Mouse (Mus musculus) kidney, postnatal 0 days (tissue): ENCODE results near the gene Rab44. TPM values are rescaled to one million over a fixed set of nuclear protein-coding genes. Genes with fewer than 3 reads are reported as not detected.
A peak's percentile ranks its signal among the peaks of the same experiment; 100 is the strongest.

Experiments
- ATAC-seq: fragments of 200-750 bp; cut with Nextera tagmentation; replicated peaks from 2 replicates; pipeline ENCODE4 v1.8.0; 2017; ENCODE audit warnings: low read depth, moderate number of reproducible peaks, moderate TSS enrichment, moderate library complexity; ENCODE audit not compliant: low FRiP score
- DNase-seq: peaks from one replicate; pipeline ENCODE4 v3.0.0-alpha.2; 2016; ENCODE audit warnings: low spot score
- H3K27ac ChIP-seq: fragments of 300-500 bp; sonication (generic); 2 replicates; pipeline ENCODE4 v1.5.1; 2014; ENCODE audit warnings: mild to moderate bottlenecking
- H3K27me3 ChIP-seq: fragments of 300-500 bp; sonication (generic); 2 replicates; pipeline ENCODE4 v1.6.1; 2014; ENCODE audit warnings: low read length, mixed read lengths; ENCODE audit not compliant: insufficient read depth
- H3K36me3 ChIP-seq: fragments of 300-500 bp; sonication (generic); 2 replicates; pipeline ENCODE4 v1.6.1; 2014; ENCODE audit warnings: low read length, mixed read lengths; ENCODE audit not compliant: insufficient read depth
- H3K4me1 ChIP-seq: fragments of 300-500 bp; sonication (generic); replicated peaks from 2 replicates; pipeline ENCODE4 v1.6.1; 2014; ENCODE audit warnings: antibody characterized with exemption, low read length, mixed read lengths; ENCODE audit not compliant: insufficient read depth
- H3K4me2 ChIP-seq: fragments of 300-500 bp; sonication (generic); 2 replicates; pipeline ENCODE4 v1.6.1; 2014; ENCODE audit warnings: mild to moderate bottlenecking, low read length, moderate library complexity, mixed read lengths
- H3K4me3 ChIP-seq: fragments of 300-500 bp; sonication (generic); replicated peaks from 2 replicates; pipeline ENCODE4 v1.5.1; 2014; ENCODE audit warnings: low read depth, low read length
- H3K9ac ChIP-seq: fragments of 300-500 bp; sonication (generic); 2 replicates; pipeline ENCODE4 v1.6.1; 2014; ENCODE audit warnings: low read depth, low read length
- H3K9me3 ChIP-seq: fragments of 300-500 bp; sonication (generic); replicated peaks from 2 replicates; pipeline ENCODE4 v1.6.1; 2016; ENCODE audit warnings: low read length, inconsistent platforms, mixed read lengths
- CTCF ChIP-seq: IDR thresholded peaks from 2 replicates; pipeline ENCODE4 v1.5.1; 2016; ENCODE audit warnings: antibody characterized with exemption, low read depth, mild to moderate bottlenecking, moderate library complexity
- WGBS: fragments of 180-500 bp; shearing (Covaris S2); extraction: QIAGEN DNeasy Blood & Tissue Kit; methylation state at CpG from one replicate; pipeline ENCODE4 v1.1.7; 2014; 5-methylcytosine and 5-hydroxymethylcytosine counted together
- polyA plus RNA-seq: library from polyadenylated mRNA; unstranded; fragments of >200 nt; fragmentation: Nextera tagmentation; extraction: Ambion mirVana; gene quantifications from 2 replicates; pipeline ENCODE4 v1.2.1, GENCODE M21; 2015

Gene Rab44
- polyA plus RNA-seq, 1 experiment from 2014 or later, result 0.21 TPM

DNA sequence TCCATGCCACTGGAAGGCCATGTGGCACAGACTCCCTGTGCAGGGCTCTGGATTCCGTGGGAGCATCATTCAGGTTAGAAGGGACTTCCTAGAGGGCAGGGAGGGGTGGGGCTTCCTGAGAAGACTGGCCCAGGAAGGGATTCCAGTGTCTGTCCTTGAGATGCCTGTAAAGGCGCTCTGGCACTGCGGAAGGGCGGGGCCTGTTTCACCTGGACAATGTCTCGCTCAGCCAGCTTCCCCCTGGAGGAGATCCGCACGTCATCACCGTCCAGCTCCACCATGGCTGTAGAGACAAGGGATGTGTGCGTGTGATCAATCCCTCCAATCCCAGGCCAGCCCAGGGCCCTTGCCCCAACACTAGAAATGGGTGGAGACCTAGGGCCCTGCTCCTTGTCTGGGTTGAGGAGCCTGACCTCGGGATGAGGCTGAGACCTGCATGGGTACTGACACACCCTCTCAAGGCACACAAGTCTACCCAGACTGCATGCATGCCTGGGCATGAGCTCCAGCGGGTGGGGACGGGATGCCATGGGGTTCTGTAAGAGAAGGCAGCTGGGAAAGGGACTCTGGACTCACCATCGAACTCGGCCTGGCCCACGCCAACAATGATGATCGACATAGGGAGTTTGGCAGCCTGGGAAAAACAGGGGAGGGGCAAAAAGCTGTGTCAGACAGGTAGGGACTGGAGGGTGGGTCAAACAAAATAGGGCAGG is 46.0 kb downstream of the Rab44 start:
- H3K9ac ChIP-seq, result no peak overlapping the region
- no peaks in the 10 kb centered on the region for H3K27me3 ChIP-seq
- no peak for TF ChIP-seq CTCF
- H3K4me1 ChIP-seq, result peaks cover 6% of the 10 kb centered on the region
- H3K4me2 ChIP-seq, result no peak overlapping the region
- H3K4me3 ChIP-seq, result no peak overlapping the region
- no peak for ATAC-seq
- no peak for DNase-seq
- WGBS, result 80% methylated on average over 16 of the region's 16 CpGs
- H3K36me3 ChIP-seq, result no peaks in the 10 kb centered on the region
- H3K9me3 ChIP-seq, result no peaks in the 10 kb centered on the region
- no peak overlapping the region for H3K27ac ChIP-seq

GRCm38 (mm10) chr17:29162334-29162733 is 48.4 kb downstream of the Rab44 start:
- no peak for ATAC-seq
- WGBS, result 89% methylated on average over 13 of the region's 13 CpGs

DNA sequence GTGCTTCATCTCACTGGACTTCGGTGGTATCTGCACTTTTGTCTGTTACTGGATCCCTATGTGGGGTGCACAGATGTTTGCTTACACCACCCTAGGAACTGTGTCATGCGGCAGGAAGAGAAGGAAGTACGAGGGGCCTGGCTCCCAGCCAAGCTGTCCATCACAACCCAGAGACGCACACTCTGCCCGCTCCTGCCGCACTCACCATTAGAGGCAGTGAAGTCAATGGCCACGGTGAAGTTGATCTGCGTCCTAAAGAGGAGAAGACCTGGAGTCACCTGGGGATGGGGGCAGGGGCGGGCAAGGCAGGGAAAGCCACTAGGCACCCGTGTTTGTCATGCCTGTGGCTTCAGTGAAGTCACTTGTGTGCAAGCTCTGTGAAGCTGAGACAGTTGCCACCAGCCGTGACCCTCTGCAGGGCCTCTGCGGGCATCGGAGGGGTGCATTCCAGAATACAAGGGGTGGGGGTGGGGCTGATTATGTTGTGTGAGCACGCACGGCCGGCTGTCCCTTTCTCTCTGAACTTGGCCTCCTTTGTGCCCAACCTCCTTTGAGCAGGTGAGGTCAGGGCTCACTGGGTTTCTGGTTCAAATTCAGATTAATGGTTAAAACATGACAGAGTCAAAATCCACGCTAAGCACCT is 50.6 kb downstream of the Rab44 start:
- Histone ChIP-seq H3K27ac (peak overlapping the region; percentile 72), H3K4me1 (peaks cover 18% of the 10 kb centered on the region), H3K4me2 (peak overlapping the region; percentile 10; the same call in 1 of the 2 replicates), H3K27me3 (no peaks in the 10 kb centered on the region), H3K9me3 (no peaks in the 10 kb centered on the region), H3K36me3 (no peaks in the 10 kb centered on the region), H3K9ac (no peak overlapping the region), H3K4me3 (no peak overlapping the region)
- ATAC-seq (peak; percentile 65), DNase-seq (peak; percentile 28)
- TF ChIP-seq CTCF, result no peak
- 7% methylated on average over 17 of the region's 17 CpGs for WGBS

More at GRCm38 (mm10) chr17:29162334-29162733, 48.4 kb downstream of the Rab44 start:
- Histone ChIP-seq H3K4me2 (no peak overlapping the region), H3K36me3 (no peaks in the 10 kb centered on the region), H3K9ac (no peak overlapping the region), H3K9me3 (no peaks in the 10 kb centered on the region), H3K4me3 (no peak overlapping the region), H3K4me1 (peaks cover 18% of the 10 kb centered on the region), H3K27ac (no peak overlapping the region), H3K27me3 (no peaks in the 10 kb centered on the region)
- DNase-seq, result no peak
- TF ChIP-seq CTCF, result no peak

- no peaks in the 10 kb centered on the region for H3K9me3 ChIP-seq
- H3K4me3 ChIP-seq, result no peak overlapping the region
- H3K4me2 ChIP-seq, result no peak overlapping the region
- DNase-seq, result no peak
- TF ChIP-seq CTCF, result no peak
- WGBS, result 30% methylated on average over 6 of the region's 6 CpGs
- H3K9ac ChIP-seq, result no peak overlapping the region
- H3K4me1 ChIP-seq, result peaks cover 18% of the 10 kb centered on the region
- ATAC-seq, result no peak
- H3K27me3 ChIP-seq, result no peaks in the 10 kb centered on the region
- H3K27ac ChIP-seq, result peak overlapping the region; percentile 72
- no peaks in the 10 kb centered on the region for H3K36me3 ChIP-seq
These were observed 51.5 kb downstream of the Rab44 start for GRCm38 (mm10) chr17:29165452-29165851.

GRCm38 (mm10) chr17:29165967-29166578 is 52.1 kb downstream of the Rab44 start:
- Histone ChIP-seq H3K27me3 (no peaks in the 10 kb centered on the region), H3K4me1 (peaks cover 18% of the 10 kb centered on the region), H3K4me2 (no peak overlapping the region), H3K9me3 (no peaks in the 10 kb centered on the region), H3K27ac (peak overlapping the region; percentile 72), H3K9ac (no peak overlapping the region), H3K36me3 (no peaks in the 10 kb centered on the region), H3K4me3 (no peak overlapping the region)
- no peak for ATAC-seq
- no peak for DNase-seq
- TF ChIP-seq CTCF, result no peak
- WGBS, result 40% methylated on average over 8 of the region's 8 CpGs

DNA sequence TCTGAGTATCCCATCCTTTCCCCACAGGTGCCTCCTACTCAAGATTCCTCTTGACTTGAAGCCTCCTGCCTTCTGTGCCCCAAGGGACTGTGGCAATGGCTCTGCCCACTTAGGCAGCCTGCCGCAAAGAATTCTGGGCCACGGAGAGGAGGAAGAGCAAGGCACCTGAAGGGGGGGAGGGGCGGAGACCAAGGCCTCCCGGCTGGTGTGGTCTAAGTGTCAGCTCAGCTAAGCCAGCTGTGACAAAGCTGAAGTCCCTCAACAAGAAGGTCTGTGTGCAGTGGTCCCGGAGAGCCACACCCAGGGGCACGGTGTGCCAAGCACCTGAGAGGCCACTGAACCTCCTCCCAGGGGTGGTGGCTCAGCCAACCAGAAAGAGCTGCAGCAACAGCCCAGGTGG is 53.4 kb downstream of the Rab44 start:
- TF ChIP-seq CTCF, result no peak
- no peaks in the 10 kb centered on the region for H3K36me3 ChIP-seq
- 42% methylated on average over 6 of the region's 6 CpGs for WGBS
- H3K9ac ChIP-seq, result no peak overlapping the region
- no peak for ATAC-seq
- H3K4me1 ChIP-seq, result peaks cover 18% of the 10 kb centered on the region
- H3K27me3 ChIP-seq, result no peaks in the 10 kb centered on the region
- no peak overlapping the region for H3K4me2 ChIP-seq
- H3K27ac ChIP-seq, result peak overlapping the region; percentile 72; the same call in 1 of the 2 replicates
- no peak overlapping the region for H3K4me3 ChIP-seq
- no peak for DNase-seq
- H3K9me3 ChIP-seq, result no peaks in the 10 kb centered on the region
